Mouse (Mus musculus) liver, embryonic 14.5 days (tissue): ENCODE data around the gene Krt33b. TPM values are rescaled to one million over a fixed set of nuclear protein-coding genes. Genes with fewer than 3 reads are reported as not detected.

Source experiments
- ATAC-seq: fragments of 200-750 bp; cut with Nextera tagmentation; 2 replicates; pipeline ENCODE4 v1.8.0; 2017; ENCODE audit warnings: moderate number of reproducible peaks, mild to moderate bottlenecking, moderate library complexity; ENCODE audit not compliant: insufficient read depth
- DNase-seq, 3 experiments: peaks; one replicate each; pipeline ENCODE4 v3.0.0-alpha.2; 2012 to 2013; ENCODE audit warnings: low read depth in 3 of 3, low spot score in 3 of 3
- H3K27ac ChIP-seq: fragments of 300-500 bp; sonication (generic); 2 replicates; pipeline ENCODE4 v1.5.1; 2014; ENCODE audit warnings: moderate library complexity, mild to moderate bottlenecking, control low read depth, inconsistent platforms
- H3K27me3 ChIP-seq: fragments of 300-500 bp; sonication (generic); 2 replicates; pipeline ENCODE4 v1.6.1; 2014; ENCODE audit warnings: mild to moderate bottlenecking, low read length, moderate library complexity; ENCODE audit not compliant: control insufficient read depth, insufficient read depth
- H3K36me3 ChIP-seq: fragments of 300-500 bp; sonication (generic); replicated peaks from 2 replicates; pipeline ENCODE4 v1.6.1; 2014; ENCODE audit warnings: low read depth; ENCODE audit not compliant: control insufficient read depth, insufficient read depth
- H3K4me1 ChIP-seq, 2 experiments: fragments of 200-500 bp in 1 of 2; fragments of 300-500 bp in 1 of 2; sonication (generic) in 1 of 2; replicated peaks; 2 replicates each; pipeline ENCODE4 v1.6.1; 2012 to 2014; ENCODE audit warnings: antibody characterized with exemption in 1 of 2, inconsistent platforms in 1 of 2, low read length in 1 of 2; ENCODE audit not compliant: control insufficient read depth in 2 of 2, insufficient read depth in 2 of 2
- H3K4me2 ChIP-seq: fragments of 300-500 bp; sonication (generic); 2 replicates; pipeline ENCODE4 v1.6.1; 2014; ENCODE audit warnings: low read depth, mild to moderate bottlenecking, control low read depth, moderate library complexity
- H3K4me3 ChIP-seq, 2 experiments: fragments of 200-500 bp in 1 of 2; fragments of 300-500 bp in 1 of 2; sonication (generic) in 1 of 2; 2 replicates each; pipeline ENCODE4 v1.5.1; 2012 to 2014; ENCODE audit warnings: low read depth in 2 of 2, low read length in 2 of 2, mild to moderate bottlenecking in 2 of 2, control low read depth in 1 of 2, inconsistent platforms in 1 of 2, moderate library complexity in 1 of 2; ENCODE audit not compliant: insufficient read depth in 1 of 2
- H3K9ac ChIP-seq: fragments of 300-500 bp; sonication (generic); replicated peaks from 2 replicates; pipeline ENCODE4 v1.6.1; 2014; ENCODE audit warnings: mild to moderate bottlenecking, control low read depth, moderate library complexity
- H3K9me3 ChIP-seq: fragments of 300-500 bp; sonication (generic); 2 replicates; pipeline ENCODE4 v1.6.1; 2016; ENCODE audit warnings: low read length, mixed read lengths; ENCODE audit not compliant: control insufficient read depth
- CTCF ChIP-seq: IDR thresholded peaks from 2 replicates; pipeline ENCODE4 v1.5.1; 2016; ENCODE audit warnings: antibody characterized with exemption, low read depth, control low read depth
- EP300 ChIP-seq: IDR thresholded peaks from 2 replicates; pipeline ENCODE4 v1.6.1; 2016; ENCODE audit warnings: antibody characterized with exemption, low read depth
- WGBS: fragments of 180-500 bp; shearing (Covaris S2); extraction: QIAGEN DNeasy Blood & Tissue Kit; methylation state at CpG from one replicate; pipeline ENCODE4 v1.1.7; 2014; ENCODE audit not compliant: insufficient replicate concordance; 5-methylcytosine and 5-hydroxymethylcytosine counted together
- polyA plus RNA-seq, 2 experiments: library from polyadenylated mRNA; depleted of rRNA in 1 of 2; stranded (reverse) in 1 of 2; unstranded in 1 of 2; fragments of >200 nt; fragmentation: Nextera tagmentation in 1 of 2; extraction: Ambion mirVana in 1 of 2; gene quantifications; 2 replicates each; pipeline versions ENCODE4 v1.2.1 to v1.2.3; 2012 to 2014

Gene Krt33b
- polyA plus RNA-seq, 2 experiments: not detected

DNA sequence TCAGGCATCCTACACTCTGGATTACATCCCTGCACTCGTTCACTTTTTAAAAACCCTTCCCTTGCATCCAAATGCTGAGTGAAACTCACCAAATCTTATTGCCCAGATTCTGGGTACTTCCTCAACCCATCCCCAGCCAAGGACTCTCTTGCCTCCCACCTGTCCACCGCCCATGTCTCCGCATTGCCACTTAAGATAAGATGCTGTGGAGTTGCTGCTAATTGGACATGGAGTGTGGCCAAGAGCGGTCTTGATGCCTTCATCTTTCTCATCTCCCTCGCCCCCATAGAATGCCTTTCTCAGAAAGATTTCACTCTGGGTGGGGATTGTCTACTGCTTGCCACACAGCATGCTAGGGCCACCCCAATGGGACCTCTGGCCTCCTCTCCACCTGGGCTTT, 21.3 kb downstream of the Krt33b start:
- Histone ChIP-seq H3K27me3 (no peaks in the 10 kb centered on the region), H3K4me2 (no peak overlapping the region), H3K9me3 (no peaks in the 10 kb centered on the region), H3K36me3 (no peaks in the 10 kb centered on the region), H3K9ac (no peak overlapping the region), H3K4me3 (no peak overlapping the region), H3K4me1 (no peaks in the 10 kb centered on the region), H3K27ac (no peak overlapping the region)
- WGBS: 61% methylated on average over 5 of the region's 5 CpGs
- ATAC-seq: no peak
- no peak for TF ChIP-seq EP300
- TF ChIP-seq CTCF: no peak
- DNase-seq: no peak

DNA sequence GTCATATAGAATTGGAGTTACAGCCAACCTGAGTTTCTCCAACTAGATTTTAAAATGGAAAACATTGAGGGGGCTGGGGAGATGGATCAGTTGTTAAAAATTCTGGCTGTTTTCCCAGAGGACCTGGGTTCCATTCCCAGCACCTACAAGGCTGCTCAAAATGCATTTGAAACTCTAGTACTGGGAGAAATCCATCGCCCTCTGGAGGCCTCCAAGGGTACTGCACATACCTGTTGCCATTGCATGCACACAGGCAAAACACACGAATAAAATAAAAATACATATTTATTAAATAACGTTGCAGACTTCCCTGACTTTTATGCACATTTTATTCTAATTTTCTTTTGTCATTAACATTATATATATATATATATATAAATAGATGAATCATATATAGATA, 23.0 kb downstream of the Krt33b start:
- WGBS: 39% methylated on average over 3 of the region's 3 CpGs
- no peak overlapping the region for H3K4me2 ChIP-seq

DNA sequence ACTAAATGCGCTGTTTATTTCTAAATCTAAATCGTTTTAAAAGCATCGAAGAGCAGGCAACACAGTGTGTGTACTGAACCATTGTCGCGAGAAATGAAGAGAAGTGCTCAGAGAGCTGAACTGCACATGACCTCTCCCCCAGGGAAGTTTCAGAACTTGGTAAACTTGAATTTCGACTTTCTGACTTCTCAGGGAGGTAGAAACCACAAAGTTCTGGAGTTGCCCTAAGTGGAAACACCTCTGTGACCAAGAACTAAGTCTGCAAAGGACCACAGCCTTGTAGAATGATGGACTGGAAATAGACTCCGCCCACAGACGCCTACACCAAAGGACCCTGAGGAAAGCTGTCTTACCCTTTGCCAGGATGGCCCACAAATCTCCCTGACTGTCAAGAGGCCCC, 23.8 kb downstream of the Krt33b start:
- Histone ChIP-seq H3K4me2 (no peak overlapping the region), H3K4me3 (no peak overlapping the region), H3K36me3 (no peaks in the 10 kb centered on the region), H3K9ac (no peak overlapping the region), H3K27me3 (no peaks in the 10 kb centered on the region), H3K27ac (no peak overlapping the region), H3K4me1 (no peaks in the 10 kb centered on the region), H3K9me3 (no peaks in the 10 kb centered on the region)
- 65% methylated on average over 8 of the region's 8 CpGs for WGBS
- no peak for TF ChIP-seq CTCF
- no peak for TF ChIP-seq EP300
- ATAC-seq (no peak), DNase-seq (no peak)

More for the DNA sequence above, 23.0 kb downstream of the Krt33b start:
- no peak overlapping the region for H3K27ac ChIP-seq
- TF ChIP-seq CTCF: peak; percentile 61
- TF ChIP-seq EP300: no peak
- no peak overlapping the region for H3K4me3 ChIP-seq
- H3K9ac ChIP-seq: no peak overlapping the region
- ATAC-seq: no peak
- H3K27me3 ChIP-seq: no peaks in the 10 kb centered on the region
- H3K4me1 ChIP-seq: no peaks in the 10 kb centered on the region
- DNase-seq: no peak
- no peaks in the 10 kb centered on the region for H3K36me3 ChIP-seq
- H3K9me3 ChIP-seq: no peaks in the 10 kb centered on the region

DNA sequence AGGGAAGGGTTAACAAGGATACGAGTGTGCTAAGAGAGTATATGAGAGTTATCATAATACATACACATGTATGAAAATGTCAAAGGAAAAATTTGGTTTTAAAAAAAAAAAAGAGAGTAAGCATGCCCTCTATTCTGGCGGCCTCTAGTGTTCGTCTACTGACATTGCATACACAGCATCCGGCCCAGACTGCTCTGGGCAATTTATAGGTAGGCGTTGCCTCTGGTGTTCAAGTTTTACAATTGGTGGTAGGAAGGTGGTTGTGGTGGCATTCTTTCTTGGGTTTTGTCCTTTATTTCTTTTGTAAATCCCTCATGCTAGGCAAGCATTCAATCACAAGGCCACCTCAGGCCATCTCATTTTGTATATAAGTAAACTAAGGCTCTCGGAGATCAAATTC, 24.8 kb downstream of the Krt33b start:
- Histone ChIP-seq H3K36me3 (no peaks in the 10 kb centered on the region), H3K9me3 (no peaks in the 10 kb centered on the region), H3K27me3 (no peaks in the 10 kb centered on the region), H3K4me3 (no peak overlapping the region), H3K4me2 (no peak overlapping the region), H3K9ac (no peak overlapping the region), H3K27ac (no peak overlapping the region), H3K4me1 (no peaks in the 10 kb centered on the region)
- peak in 1 of 3 experiments; percentile 2 for DNase-seq
- 21% methylated on average over 6 of the region's 6 CpGs for WGBS
- peak; percentile 62 for TF ChIP-seq CTCF
- TF ChIP-seq EP300: no peak
- no peak for ATAC-seq

DNA sequence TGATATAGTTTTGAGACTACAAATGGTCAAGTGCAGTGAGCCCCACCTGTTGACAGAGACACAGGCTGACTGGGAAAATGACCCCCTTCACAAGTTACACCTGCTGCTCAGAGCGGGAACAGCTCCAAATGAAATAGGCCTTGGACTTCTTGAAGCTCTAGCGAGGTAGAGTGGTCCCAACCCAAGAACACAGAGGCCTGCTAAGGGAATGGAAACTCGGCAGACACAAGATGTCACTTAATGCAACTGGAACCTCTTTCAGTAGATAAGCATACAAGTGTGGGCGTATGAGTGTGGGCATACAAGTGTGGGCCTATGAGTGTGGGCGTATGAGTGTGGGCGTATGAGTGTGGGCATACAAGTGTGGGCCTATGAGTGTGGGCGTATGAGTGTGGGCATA, 30.6 kb downstream of the Krt33b start:
- Histone ChIP-seq H3K27ac (no peak overlapping the region), H3K9ac (no peak overlapping the region), H3K4me1 (no peaks in the 10 kb centered on the region), H3K4me3 (no peak overlapping the region), H3K4me2 (no peak overlapping the region), H3K27me3 (no peaks in the 10 kb centered on the region), H3K9me3 (no peaks in the 10 kb centered on the region), H3K36me3 (no peaks in the 10 kb centered on the region)
- DNase-seq (no peak), ATAC-seq (no peak)
- 68% methylated on average over 7 of the region's 7 CpGs for WGBS
- TF ChIP-seq CTCF (no peak), EP300 (no peak)

DNA sequence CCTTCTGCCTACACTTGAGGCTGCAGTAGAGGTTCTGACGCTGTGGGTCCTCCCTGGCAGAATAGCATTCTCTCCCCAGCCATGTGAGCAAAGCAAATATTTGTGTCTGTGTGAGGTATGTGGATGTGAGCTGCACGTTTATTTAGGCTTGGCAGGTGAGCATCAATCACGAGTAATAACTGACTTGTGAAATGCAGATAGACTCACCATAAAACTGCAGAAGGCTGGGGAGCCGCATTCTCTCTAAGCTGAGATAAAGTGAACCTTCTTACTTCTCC, 35.3 kb downstream of the Krt33b start:
- Histone ChIP-seq H3K9me3 (no peaks in the 10 kb centered on the region), H3K27ac (no peak overlapping the region), H3K4me3 (no peak overlapping the region), H3K27me3 (no peaks in the 10 kb centered on the region), H3K9ac (no peak overlapping the region), H3K4me2 (no peak overlapping the region), H3K4me1 (no peaks in the 10 kb centered on the region), H3K36me3 (no peaks in the 10 kb centered on the region)
- no peak for TF ChIP-seq CTCF
- TF ChIP-seq EP300: no peak
- DNase-seq: no peak
- no peak for ATAC-seq
- WGBS: 31% methylated on average over 4 of the region's 4 CpGs
